Mouse (Mus musculus) large intestine, adult 2 months (tissue): ENCODE data around the gene Cltc. TPM values are rescaled to one million over a fixed set of nuclear protein-coding genes. Genes with fewer than 3 reads are reported as not detected.

Experiments used
- DNase-seq: peaks from one replicate; pipeline ENCODE4 v3.0.0-alpha.2; 2012; ENCODE audit warnings: low read depth, low spot score
- WGBS: fragments of 180-500 bp; shearing (Covaris S2); methylation state at CpG from one replicate; pipeline ENCODE4 v1.1.7; 2018; 5-methylcytosine and 5-hydroxymethylcytosine counted together
- polyA plus RNA-seq: library from polyadenylated mRNA; depleted of rRNA; stranded (reverse); fragments of >200 nt; gene quantifications from 2 replicates; pipeline ENCODE4 v1.2.3, GENCODE M21; 2012; rRNA removed

The Cltc gene
- polyA plus RNA-seq, 1 experiment, result 116 TPM

DNA sequence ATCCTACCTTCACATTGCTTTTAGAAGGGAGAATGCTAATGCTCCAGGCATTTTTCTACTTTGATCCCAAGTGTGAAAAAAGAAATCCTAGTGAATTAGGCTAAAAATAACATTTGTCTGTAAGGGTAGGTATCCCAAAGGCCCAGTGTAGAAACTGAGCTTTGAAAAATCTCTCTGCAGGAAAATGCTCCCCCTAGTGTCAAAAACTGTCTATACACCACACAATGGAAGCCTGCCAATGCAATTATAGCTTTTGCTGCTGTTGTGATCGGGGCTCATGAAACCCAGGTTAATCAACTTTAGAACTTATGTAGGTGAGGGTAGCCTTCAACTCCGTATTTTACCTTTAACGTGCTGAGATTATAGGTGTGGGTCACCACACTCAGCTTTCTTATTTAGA, 103.9 kb downstream of the Cltc start:
- DNase-seq, result peak; percentile 54

DNA sequence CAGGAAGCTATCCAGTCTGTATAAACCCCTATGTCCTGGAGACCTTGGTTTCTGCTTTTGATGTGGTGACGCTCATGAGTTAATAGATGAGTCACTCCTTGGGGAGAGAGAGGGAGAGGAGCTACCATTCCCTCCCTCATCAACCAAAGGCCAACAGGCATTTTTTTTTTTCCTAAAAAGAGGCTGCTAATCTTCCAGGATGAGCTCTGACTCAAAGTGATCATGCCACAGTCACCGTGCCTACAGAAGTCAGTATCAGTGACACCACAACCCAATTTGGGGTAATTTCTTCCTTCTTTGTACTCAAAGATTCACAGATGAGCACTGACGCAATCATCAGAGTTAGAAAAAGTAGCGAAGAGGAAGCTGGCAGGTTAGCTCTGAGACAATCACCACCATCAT, 104.8 kb downstream of the Cltc start:
- no peak for DNase-seq
- WGBS, result 64% methylated on average over 4 of the region's 4 CpGs

More for the DNA sequence above, 103.9 kb downstream of the Cltc start:
- 9% methylated on average over 3 of the region's 3 CpGs for WGBS

DNA sequence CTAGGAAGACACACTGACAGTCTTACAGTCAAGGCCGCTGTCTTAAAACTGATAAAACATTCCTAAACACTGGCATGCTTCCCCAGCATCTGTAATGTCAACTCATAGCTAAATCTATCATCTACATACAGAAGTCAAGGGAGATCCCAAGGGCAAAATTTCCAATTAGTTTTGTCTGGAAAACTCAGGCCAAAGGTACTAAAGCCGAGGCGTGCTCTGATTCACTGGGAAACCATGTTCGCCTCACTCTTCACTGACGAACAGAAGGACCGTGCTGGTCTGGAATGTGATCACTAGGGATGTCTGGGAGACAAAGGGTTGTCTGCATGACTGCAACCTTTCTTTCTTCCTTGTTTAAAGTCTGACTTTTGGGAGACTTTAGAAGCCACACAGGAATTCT, 106.7 kb downstream of the Cltc start:
- DNase-seq, result no peak

DNA sequence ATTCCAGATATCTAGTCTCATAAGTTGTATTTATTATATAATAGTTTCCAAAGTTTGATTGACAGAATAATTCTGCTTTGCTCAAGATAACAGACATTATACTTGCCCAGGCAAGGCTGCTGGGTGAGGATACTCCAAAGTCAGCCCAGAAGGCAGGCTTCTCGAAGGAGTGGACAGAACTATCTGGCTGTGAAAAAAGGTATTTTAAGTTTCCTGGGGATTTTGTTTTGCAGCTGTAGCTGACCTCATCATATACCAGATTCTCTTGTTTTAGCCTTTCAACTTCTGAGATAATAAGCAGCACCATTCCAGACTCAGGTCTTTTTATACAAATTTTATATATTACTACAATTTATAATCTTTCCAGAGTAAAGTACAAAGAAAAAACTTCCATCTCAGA, 107.8 kb downstream of the Cltc start:
- WGBS, result 83% methylated on average over 1 of the region's 1 CpGs
- DNase-seq, result no peak

More for the DNA sequence above, 106.7 kb downstream of the Cltc start:
- 77% methylated on average over 6 of the region's 6 CpGs for WGBS

DNA sequence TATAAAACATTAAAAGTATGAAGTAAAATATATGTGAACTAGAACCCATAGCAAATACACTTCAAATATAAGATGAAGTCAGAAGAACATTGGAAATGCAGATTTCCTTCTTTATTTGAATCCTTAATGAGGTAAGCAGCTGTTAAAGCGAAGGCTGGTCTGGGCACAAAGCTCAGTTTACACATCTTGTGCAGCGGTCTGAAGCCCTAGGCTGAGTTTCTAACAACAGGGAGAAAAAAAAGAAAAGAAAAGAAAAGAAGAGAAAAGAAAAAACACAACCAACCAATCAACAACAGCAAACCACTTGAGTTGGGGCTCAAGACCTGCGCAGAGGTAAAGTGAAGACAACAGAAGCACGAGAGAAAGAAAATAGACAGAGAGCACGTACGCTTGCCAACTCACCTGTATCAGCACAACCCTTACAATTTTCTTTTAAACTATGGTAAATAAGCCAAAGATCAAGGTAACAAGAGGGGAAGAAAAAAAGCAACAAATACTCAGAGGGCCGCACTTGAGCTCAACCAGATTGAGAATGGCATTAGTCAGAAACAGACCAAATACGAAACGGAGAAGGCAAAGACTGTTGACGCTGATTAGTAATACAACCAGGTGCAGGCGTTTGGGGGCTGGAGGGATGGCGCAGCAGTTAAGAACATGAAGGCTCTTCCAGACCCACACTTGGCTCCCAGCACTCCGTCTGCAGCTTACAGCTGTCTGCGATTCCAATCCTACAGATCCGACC, 109.5 kb downstream of the Cltc start:
- 91% methylated on average over 15 of the region's 15 CpGs for WGBS
- no peak for DNase-seq

DNA sequence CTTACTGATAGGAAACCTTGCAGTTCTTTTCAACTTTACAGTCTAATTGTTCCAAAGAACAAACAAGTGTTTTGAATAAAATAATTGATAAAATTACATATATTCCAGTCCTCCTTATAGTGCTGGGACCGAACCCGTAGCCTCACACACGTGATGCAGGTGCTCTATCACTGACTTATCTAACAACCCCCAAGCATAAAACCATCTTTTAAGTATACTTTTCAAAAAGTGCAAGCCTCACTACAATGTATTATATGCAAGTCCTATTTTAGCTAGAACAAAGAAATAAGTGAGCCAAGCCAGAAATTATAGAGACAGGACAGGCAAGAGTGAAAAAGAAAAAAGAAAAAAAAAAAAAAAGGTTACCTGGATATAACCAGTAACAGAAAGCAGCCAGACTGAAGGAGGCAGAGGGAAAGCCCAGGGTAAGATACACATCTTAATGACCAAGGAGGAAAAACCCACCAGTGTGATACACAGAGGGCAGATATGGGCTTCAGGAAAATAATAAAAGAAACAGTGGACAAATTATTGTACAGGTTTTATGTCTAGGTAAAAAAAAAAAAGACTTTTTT, 110.4 kb downstream of the Cltc start:
- no peak for DNase-seq
- WGBS, result 81% methylated on average over 3 of the region's 3 CpGs

DNA sequence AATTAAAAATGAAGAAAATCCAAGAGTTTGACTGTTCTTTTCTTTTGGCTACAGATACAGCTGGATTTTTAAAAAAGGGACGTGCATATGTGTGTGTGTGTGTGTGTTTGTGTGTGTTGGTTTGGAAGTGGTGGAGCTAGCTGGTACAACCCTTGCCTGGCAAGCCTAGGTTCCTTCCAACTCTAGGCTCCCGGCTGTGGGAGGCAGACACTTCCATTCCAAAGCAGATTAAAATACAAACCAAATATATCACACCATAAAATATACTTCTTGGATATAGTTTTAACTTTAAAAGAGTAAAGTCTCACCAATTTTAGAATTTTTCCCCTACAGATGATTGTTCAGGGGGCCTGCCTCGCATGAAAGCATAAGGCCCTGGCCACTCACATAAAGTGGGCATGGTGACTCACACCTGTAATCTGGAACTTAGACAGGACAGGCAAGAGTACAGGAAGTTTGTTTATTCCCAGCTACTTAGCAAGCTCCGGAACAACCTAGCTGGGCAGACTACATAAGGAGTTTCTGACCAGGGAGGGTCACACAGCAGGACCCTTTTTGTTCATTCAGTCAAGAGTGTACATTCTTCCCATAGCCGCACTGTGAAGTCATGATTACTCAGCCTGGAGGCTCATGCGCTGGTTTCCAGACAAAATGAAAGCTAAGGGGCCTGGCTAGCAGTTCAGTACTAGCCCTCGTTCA, 111.1 kb downstream of the Cltc start:
- DNase-seq, result no peak
- WGBS, result 47% methylated on average over 7 of the region's 7 CpGs

DNA sequence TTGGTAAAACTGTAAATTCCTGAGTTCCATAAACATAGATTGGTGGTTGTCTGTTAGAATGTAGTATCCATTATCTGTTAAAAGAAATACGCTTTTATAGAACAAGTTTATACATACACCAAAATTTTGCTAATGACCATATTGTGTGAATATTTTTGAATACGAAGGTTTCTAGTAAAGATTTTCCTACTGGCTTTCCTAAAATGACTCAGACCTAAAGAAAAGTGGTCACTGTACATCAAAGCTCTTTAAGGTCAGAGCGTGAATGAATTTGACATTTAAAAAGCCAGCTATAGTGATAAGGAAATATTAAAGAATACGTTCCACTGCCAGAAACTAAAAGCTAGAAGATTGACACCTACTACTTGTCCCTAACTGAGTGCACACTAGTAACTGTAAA, 112.8 kb downstream of the Cltc start:
- no peak for DNase-seq
- WGBS, result 93% methylated on average over 4 of the region's 4 CpGs

Other genes starting within 250 kb of the Cltc start
- gene Rps6kb1, start 212.8 kb downstream of the Cltc start, polyA plus RNA-seq, result 5.7 and 6.6 TPM in 2 replicates
- gene Tubd1, start 212.6 kb downstream of the Cltc start, polyA plus RNA-seq, result 3.6 and 4.0 TPM in 2 replicates
- 147 and 183 TPM in 2 replicates for gene Vmp1, start 73.7 kb downstream of the Cltc start, polyA plus RNA-seq
- 4.9 TPM in 2 replicates for gene Ptrh2, start 73.6 kb downstream of the Cltc start, polyA plus RNA-seq
- gene Dhx40, start 50.2 kb upstream of the Cltc start, polyA plus RNA-seq, result 3.9 and 4.3 TPM in 2 replicates
- 5.1 and 8.3 TPM in 2 replicates for gene Ypel2, start 236.1 kb upstream of the Cltc start, polyA plus RNA-seq